9 mouse cellular contexts compared by ENCODE assay signal in the genomic region with DNA sequence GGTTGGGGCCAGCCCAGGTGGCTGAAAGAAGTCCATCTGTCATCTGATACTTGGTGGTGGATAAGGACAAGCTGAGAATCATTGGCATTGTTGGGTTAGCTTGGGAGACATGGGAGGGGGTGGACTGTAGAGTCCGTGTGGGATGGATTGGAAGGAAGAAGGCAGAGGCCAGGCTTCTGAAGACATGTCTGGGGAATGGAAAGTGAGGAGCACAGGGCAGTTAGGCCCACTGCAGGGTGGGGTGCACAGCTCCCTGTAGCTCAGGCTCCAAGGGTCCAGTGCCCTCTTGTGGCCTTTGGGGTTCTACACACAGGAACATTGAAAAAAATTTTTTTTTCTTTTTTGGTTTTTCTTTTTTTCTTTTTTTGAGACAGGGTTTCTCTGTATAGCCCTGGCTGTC. TPM values are rescaled to one million over a fixed set of nuclear protein-coding genes. Genes with fewer than 3 reads are reported as not detected.
DNase-seq lines count a peak whose midpoint lies in the region; ATAC-seq and TF ChIP-seq lines count a peak whose summit lies in the region.
"Had no signal": no experiment of that assay in that cellular context is flagged by ENCODE, and none has a peak within 500 bp of the region (broad histone marks: within the 10 kb centered on the region; RNA-seq: fewer than 3 reads in every experiment).

No protein-coding gene starts in this region.

- DNase-seq in heart, adult 18-20 months: peak; percentile 59 to 72
- DNase-seq in heart, embryonic 10.5 days (ENCODE audit: low spot score): no peak
- peak; percentile 63 for DNase-seq in CH12.LX (ENCODE audit: extremely low read depth)
- peak; percentile 44 for DNase-seq in cerebellum, adult 11-12 months
- peak; percentile 46 for DNase-seq in forelimb bud, embryonic 11.5 days (ENCODE audit: low read depth, low spot score)
- DNase-seq in limb, embryonic 11.5 days (ENCODE audit: low spot score): peak; percentile 61
- DNase-seq in midbrain, postnatal 0 days (ENCODE audit: low spot score): peak; percentile 63
- peak; percentile 81 for DNase-seq in thymus, postnatal 14 days

- H3K4me3 ChIP-seq in heart, embryonic 10.5 days: no peak overlapping the region
- H3K4me3 ChIP-seq in CH12.LX (replicated peaks in 1 of 3; ENCODE audit: low read depth in 2 of 3, low read length in 2 of 3, poor library complexity in 1 of 3): no peak overlapping the region
- H3K4me3 ChIP-seq in limb, embryonic 11.5 days (ENCODE audit: low read depth, low read length): no peak overlapping the region
- no peak overlapping the region for H3K4me3 ChIP-seq in midbrain, postnatal 0 days (ENCODE audit: low read depth, low read length)
- H3K4me3 ChIP-seq: midbrain, embryonic 12.5 days had no signal

- peaks cover 47% of the 10 kb centered on the region for H3K36me3 ChIP-seq in heart, embryonic 10.5 days
- peaks cover 38 to 43% of the 10 kb centered on the region in 2 experiments for H3K36me3 ChIP-seq in CH12.LX (replicated peaks in 1 of 2; ENCODE audit: control insufficient read depth in 1 of 2, insufficient read depth in 1 of 2, low read length in 1 of 2)
- H3K36me3 ChIP-seq in limb, embryonic 11.5 days (ENCODE audit: control insufficient read depth, insufficient read depth, low read length): peaks cover 28% of the 10 kb centered on the region
- H3K36me3 ChIP-seq in midbrain, postnatal 0 days (ENCODE audit: insufficient read depth, low read length): peaks cover 29% of the 10 kb centered on the region

- no peak overlapping the region for H3K27ac ChIP-seq in heart, embryonic 10.5 days
- H3K27ac ChIP-seq in CH12.LX (ENCODE audit: insufficient read depth, low read depth): no peak overlapping the region
- no peak overlapping the region for H3K27ac ChIP-seq in limb, embryonic 11.5 days (replicated peaks; ENCODE audit: low read depth, low read length)
- no peak overlapping the region for H3K27ac ChIP-seq in midbrain, postnatal 0 days (ENCODE audit: low read depth, low read length)
- H3K27ac ChIP-seq: midbrain, embryonic 12.5 days had no signal

- peak; percentile 47 for TF ChIP-seq RAD21 in CH12.LX (IDR thresholded peaks at IDR 0.05; ENCODE audit: low read depth, low read length)

- WGBS in heart, embryonic 10.5 days: 42% methylated on average over 1 of the region's 1 CpGs
- WGBS in limb, embryonic 11.5 days: 36% methylated on average over 1 of the region's 1 CpGs
- WGBS in midbrain, postnatal 0 days: 47% methylated on average over 1 of the region's 1 CpGs

- in situ Hi-C loops in CH12.LX (cut with MboI; ENCODE audit: low pct_ligation_motif_present, low pct_unique_long_range_greater_than_20kb, low sequenced_read_pairs): no loop called here

- TF ChIP-seq CTCF in CH12.LX (conservative IDR thresholded peaks at IDR 0.05 in 1 of 2, IDR thresholded peaks at IDR 0.05 in 1 of 2; ENCODE audit: low read depth in 2 of 2, low read length in 2 of 2): peak in 1 of 2 experiments; percentile 72; a peak in 3 of 4 replicates
- peak; percentile 72 for TF ChIP-seq CTCF in midbrain, postnatal 0 days (IDR thresholded peaks at IDR 0.05)

- TF ChIP-seq EP300 in CH12.LX (IDR thresholded peaks at IDR 0.05; ENCODE audit: low read length): no peak

- dilution Hi-C loops in CH12.LX (cut with MboI; ENCODE audit: extremely low pct_ligation_motif_present, extremely low pct_unique_long_range_greater_than_20kb, low sequenced_read_pairs): no loop called here

- no peaks in the 10 kb centered on the region for H3K9me3 ChIP-seq in heart, embryonic 10.5 days
- no peaks in the 10 kb centered on the region for H3K9me3 ChIP-seq in CH12.LX (replicated peaks; ENCODE audit: low read length)
- H3K9me3 ChIP-seq in limb, embryonic 11.5 days (ENCODE audit: control insufficient read depth, low read length): no peaks in the 10 kb centered on the region
- no peaks in the 10 kb centered on the region for H3K9me3 ChIP-seq in midbrain, postnatal 0 days (ENCODE audit: low read length)
- H3K9me3 ChIP-seq: midbrain, embryonic 12.5 days had no signal

- peaks cover 10% of the 10 kb centered on the region; the same call in 1 of the 2 replicates for H3K4me1 ChIP-seq in heart, embryonic 10.5 days
- peaks cover 5 to 11% of the 10 kb centered on the region in 2 experiments; a peak in 2 of 4 replicates for H3K4me1 ChIP-seq in CH12.LX (ENCODE audit: control insufficient read depth in 1 of 2, insufficient read depth in 2 of 2)
- H3K4me1 ChIP-seq in limb, embryonic 11.5 days (ENCODE audit: control insufficient read depth, insufficient read depth, low read length): no peaks in the 10 kb centered on the region
- no peaks in the 10 kb centered on the region for H3K4me1 ChIP-seq in midbrain, postnatal 0 days (ENCODE audit: insufficient read depth, low read length)
- H3K4me1 ChIP-seq: midbrain, embryonic 12.5 days had no signal

- no peaks in the 10 kb centered on the region for H3K27me3 ChIP-seq in heart, embryonic 10.5 days (ENCODE audit: insufficient read depth, poor library complexity, severe bottlenecking)
- no peaks in the 10 kb centered on the region for H3K27me3 ChIP-seq in CH12.LX (replicated peaks)
- no peaks in the 10 kb centered on the region for H3K27me3 ChIP-seq in limb, embryonic 11.5 days (ENCODE audit: control insufficient read depth, insufficient read depth, low read length)
- no peaks in the 10 kb centered on the region for H3K27me3 ChIP-seq in midbrain, postnatal 0 days (ENCODE audit: insufficient read depth, low read length)
- H3K27me3 ChIP-seq: midbrain, embryonic 12.5 days had no signal

- H3K4me2 ChIP-seq in CH12.LX (ENCODE audit: insufficient read depth, low read depth, poor library complexity, severe bottlenecking): no peak overlapping the region
- no peak overlapping the region for H3K4me2 ChIP-seq in limb, embryonic 11.5 days (ENCODE audit: low read depth, severe bottlenecking)
- no peak overlapping the region for H3K4me2 ChIP-seq in midbrain, postnatal 0 days (ENCODE audit: low read depth, low read length, poor library complexity, severe bottlenecking)
- H3K4me2 ChIP-seq: midbrain, embryonic 12.5 days had no signal

- no peak overlapping the region for H3K9ac ChIP-seq in CH12.LX (ENCODE audit: insufficient read depth, low read depth)
- H3K9ac ChIP-seq in limb, embryonic 11.5 days (ENCODE audit: low read length): no peak overlapping the region
- no peak overlapping the region for H3K9ac ChIP-seq in midbrain, postnatal 0 days (replicated peaks; ENCODE audit: low read length, poor library complexity, severe bottlenecking)
- H3K9ac ChIP-seq: midbrain, embryonic 12.5 days had no signal

- no peaks in the 10 kb centered on the region for H3K79me2 ChIP-seq in CH12.LX (replicated peaks; ENCODE audit: control insufficient read depth, extremely low read depth, insufficient read depth, poor library complexity, severe bottlenecking)

- ATAC-seq in limb, embryonic 11.5 days (ENCODE audit: insufficient number of reproducible peaks, low FRiP score, low TSS enrichment, low read depth): 0 out of 2 replicates have a peak, but pooled peaks have one; percentile 41
- no peak for ATAC-seq in midbrain, postnatal 0 days (ENCODE audit: low FRiP score)

- peak; percentile 24; the same call in 1 of the 2 replicates for TF ChIP-seq POLR2A in CH12.LX (IDR thresholded peaks at IDR 0.05; ENCODE audit: low read depth, low read length)

TF ChIP-seq in CH12.LX, 34 proteins besides CTCF, POLR2A, EP300 and RAD21:
- TF ChIP-seq NELFE (IDR thresholded peaks at IDR 0.05; ENCODE audit: low read depth, low read length): no peak
- TF ChIP-seq POLR2AphosphoS2 (IDR thresholded peaks at IDR 0.05; ENCODE audit: low read depth, low read length): peak; percentile 28; the same call in 1 of the 2 replicates
- TF ChIP-seq TBP (conservative IDR thresholded peaks at IDR 0.05; ENCODE audit: low read depth, low read length): no peak
- TF ChIP-seq MAZ (IDR thresholded peaks at IDR 0.05; ENCODE audit: low read depth, low read length): no peak
- TF ChIP-seq ZC3H11A (IDR thresholded peaks at IDR 0.05; ENCODE audit: low read depth, low read length): no peak
- peak; percentile 57 for TF ChIP-seq SMC3 (IDR thresholded peaks at IDR 0.05; ENCODE audit: low read depth, low read length)
- TF ChIP-seq ZKSCAN1 (IDR thresholded peaks at IDR 0.05; ENCODE audit: borderline replicate concordance, low read depth, low read length): no peak
- peak; percentile 89 for TF ChIP-seq ZNF384 (IDR thresholded peaks at IDR 0.05; ENCODE audit: low read depth, low read length)

RNA-seq across cellular contexts. Expression of a gene that starts 18.3 kb away (rescaled TPM):
- total RNA-seq in heart, adult 18-20 months (2021): 100 to 1,000 TPM; 105 to 113 TPM
- 243 and 295 TPM in 2 replicates for polyA plus RNA-seq in heart, embryonic 10.5 days (2016; fragmentation: Nextera tagmentation; extraction: Ambion mirVana)
- total RNA-seq in CH12.LX (2012; rRNA removed): 191 and 234 TPM in 2 replicates
- 401 and 406 TPM in 2 replicates for total RNA-seq in CH12.LX (2014; rRNA removed)
- polyA plus RNA-seq in CH12.LX (2012; ENCODE audit: insufficient read length, low read depth): 358 and 375 TPM in 2 replicates
- 314 and 346 TPM in 2 replicates for polyA plus RNA-seq in limb, embryonic 11.5 days (2014; fragmentation: Nextera tagmentation; extraction: Ambion mirVana)
- 206 and 221 TPM in 2 replicates for total RNA-seq in midbrain, postnatal 0 days (2014; rRNA removed)
- polyA plus RNA-seq in midbrain, postnatal 0 days (2015; fragmentation: Nextera tagmentation; extraction: Ambion mirVana): 154 and 164 TPM in 2 replicates

RNA-seq across cellular contexts. Expression of a gene that starts 30.2 kb away (rescaled TPM):
- total RNA-seq in heart, adult 18-20 months (2021): 1 to 10 TPM; 1.7 to 6.8 TPM
- 2.7 and 6.7 TPM in 2 replicates for polyA plus RNA-seq in heart, embryonic 10.5 days (2016; fragmentation: Nextera tagmentation; extraction: Ambion mirVana)
- total RNA-seq in CH12.LX (2012; rRNA removed) (156 and 167 TPM in 2 replicates), CH12.LX (2014; rRNA removed) (132 and 143 TPM in 2 replicates)
- polyA plus RNA-seq in CH12.LX (2012; ENCODE audit: insufficient read length, low read depth): 145 and 159 TPM in 2 replicates
- 6.0 and 8.5 TPM in 2 replicates for polyA plus RNA-seq in limb, embryonic 11.5 days (2014; fragmentation: Nextera tagmentation; extraction: Ambion mirVana)
- total RNA-seq in midbrain, postnatal 0 days (2014; rRNA removed): 2.0 and 2.2 TPM in 2 replicates
- 1.3 and 1.6 TPM in 2 replicates for polyA plus RNA-seq in midbrain, postnatal 0 days (2015; fragmentation: Nextera tagmentation; extraction: Ambion mirVana)

RNA-seq across cellular contexts. Expression of a gene that starts 35.8 kb away (rescaled TPM):
- not detected for total RNA-seq in heart, adult 18-20 months (2021)
- 0.20 and 0.39 TPM in 2 replicates for polyA plus RNA-seq in heart, embryonic 10.5 days (2016; fragmentation: Nextera tagmentation; extraction: Ambion mirVana)
- total RNA-seq in CH12.LX (2012; rRNA removed) (0.47 and 0.59 TPM in 2 replicates), CH12.LX (2014; rRNA removed) (0.39 TPM in 1 of 2 replicates, not detected in the other)
- polyA plus RNA-seq in CH12.LX (2012; ENCODE audit: insufficient read length, low read depth): 0.70 and 0.94 TPM in 2 replicates
- 0.04 TPM in 1 of 2 replicates, not detected in the other for polyA plus RNA-seq in limb, embryonic 11.5 days (2014; fragmentation: Nextera tagmentation; extraction: Ambion mirVana)
- 0.52 TPM in 1 of 2 replicates, not detected in the other for total RNA-seq in midbrain, postnatal 0 days (2014; rRNA removed)
- not detected in 2 replicates for polyA plus RNA-seq in midbrain, postnatal 0 days (2015; fragmentation: Nextera tagmentation; extraction: Ambion mirVana)
- polyA plus RNA-seq: midbrain, embryonic 12.5 days had no signal

Comparison
In these comparisons a context has a peak if more than half of its experiments do, and no peak if none do; other contexts are left out.
1. RNA of a gene that starts 30.2 kb away (polyA plus RNA-seq): 145 to 159 TPM in CH12.LX; 2.7 to 6.7 TPM in heart, embryonic 10.5 days, 6.0 to 8.5 TPM in limb, embryonic 11.5 days and 1.3 to 1.6 TPM in midbrain, postnatal 0 days; every median in the first group is over 10 times any median in the second.